Mouse (Mus musculus) cerebellum, postnatal 4 days (tissue): ENCODE results near the gene Fubp3.
A peak's percentile ranks its signal among the peaks of the same experiment; 100 is the strongest.
"Not testable (repeated sequence)": the region's sequence is repeated elsewhere in the genome, so short reads cannot be mapped to it uniquely, and the experiment has no call there.

Experiments used
- DNase-seq, 2 experiments: peaks; one replicate each; pipeline ENCODE4 v3.0.0; 2022; ENCODE audit warnings: low spot score in 2 of 2, mixed read lengths in 1 of 2

Fubp3 gene

DNA sequence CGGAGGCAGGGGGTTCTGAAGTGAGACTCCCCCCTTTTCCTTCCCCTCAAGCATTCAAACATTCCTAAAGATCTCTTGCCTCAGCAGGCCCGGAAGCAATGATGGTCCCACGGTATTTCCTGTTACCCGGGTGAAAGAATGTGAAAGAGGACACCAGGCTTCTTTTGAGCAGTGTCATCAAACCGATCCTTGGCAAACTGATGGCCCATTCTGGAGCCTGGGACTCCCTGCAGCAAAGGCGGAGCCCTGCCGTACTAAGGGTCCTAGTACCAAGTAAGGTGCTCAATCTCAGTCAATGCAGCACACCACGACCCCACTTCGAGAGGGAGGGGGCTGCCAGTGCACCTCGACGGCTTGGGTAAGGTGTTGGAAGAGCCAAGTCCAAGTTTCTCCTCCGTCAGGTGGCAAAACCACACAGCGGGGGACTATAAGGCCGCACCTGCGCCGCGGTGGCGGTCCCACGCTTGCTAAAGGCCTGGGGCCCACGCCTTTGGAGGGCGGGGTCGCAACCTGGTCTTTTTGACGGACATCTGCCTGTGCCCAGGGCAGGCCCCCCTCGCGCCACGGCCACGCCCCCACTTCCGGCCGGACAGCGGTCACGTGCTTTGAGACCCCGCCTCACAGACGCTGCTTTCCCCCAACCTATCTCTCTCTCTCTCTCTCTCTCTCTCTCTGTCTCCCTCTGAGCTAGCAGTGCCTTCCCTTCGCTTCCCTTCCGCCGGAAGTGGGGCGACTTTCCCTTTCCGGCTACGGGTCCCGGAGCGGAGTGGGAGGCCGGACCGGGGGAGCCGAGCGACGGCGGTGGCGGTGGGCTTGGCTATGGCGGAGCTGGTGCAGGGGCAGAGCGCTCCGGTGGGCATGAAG, at the start of gene Fubp3:
Gene Fubp3, plus strand, starts transcription at position 601 of the 864 bp plus-strand sequence.
- DNase-seq = peak; percentile 72 to 89

DNA sequence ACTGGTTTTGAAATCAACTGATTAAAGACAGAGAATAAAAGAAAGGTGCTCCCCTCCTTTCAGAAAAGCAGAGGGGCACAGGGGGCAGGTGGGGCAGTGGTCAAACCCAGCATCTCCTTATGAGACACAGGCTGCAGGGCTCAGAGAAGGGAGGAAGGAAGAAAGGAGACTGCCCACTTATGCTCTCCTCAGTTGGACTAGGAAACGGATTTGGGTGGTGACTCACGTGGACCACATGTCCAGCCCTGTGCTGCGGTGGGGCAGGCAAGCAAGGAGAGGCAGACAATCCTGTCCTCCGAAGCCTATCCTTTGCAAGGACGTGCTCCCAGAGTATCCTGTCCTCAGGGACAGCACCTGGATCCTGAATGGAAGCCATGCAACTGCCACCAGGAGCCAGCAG, 47.8 kb upstream of the Fubp3 start:
- DNase-seq = no peak

DNA sequence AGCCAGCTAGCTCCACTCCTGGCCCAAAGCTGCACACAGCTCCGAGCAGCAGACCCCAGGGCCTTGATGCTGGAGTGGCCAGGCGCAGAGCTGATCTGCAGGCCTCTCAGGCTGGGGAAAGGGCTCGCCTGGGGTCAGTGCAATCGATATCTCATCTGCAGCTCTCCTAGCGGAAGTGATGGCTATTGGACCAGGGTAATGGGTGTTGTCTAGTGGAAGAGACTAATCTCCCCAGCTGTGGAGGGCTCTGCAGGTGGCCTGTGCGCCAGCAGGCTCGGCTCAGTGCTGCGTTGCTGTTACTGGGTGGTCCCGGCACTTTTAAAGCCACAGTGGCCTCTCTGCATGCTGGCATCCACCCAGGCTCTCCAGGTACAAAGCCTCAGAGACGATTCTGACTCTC, 46.7 kb upstream of the Fubp3 start:
- DNase-seq = no peak

DNA sequence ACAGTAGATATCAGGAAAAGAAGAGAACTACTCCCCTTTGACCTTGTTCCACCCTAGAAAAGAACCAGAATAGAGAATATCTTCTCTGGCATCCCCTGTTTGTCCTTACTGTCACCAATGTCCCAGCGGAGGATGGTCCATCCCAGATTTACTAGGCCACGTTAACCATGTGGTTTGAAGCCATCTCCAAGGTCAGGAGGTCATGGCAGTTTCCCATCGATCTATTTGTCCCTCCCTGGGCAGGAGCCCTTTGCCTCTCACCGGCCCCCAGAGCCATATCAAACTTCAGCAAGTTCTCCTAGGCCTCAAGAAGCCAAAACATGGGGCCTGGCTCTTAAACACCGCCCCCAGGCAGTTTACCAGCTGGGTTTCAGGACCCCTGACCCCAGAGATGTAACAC, 42.2 kb upstream of the Fubp3 start:
- DNase-seq = no peak

DNA sequence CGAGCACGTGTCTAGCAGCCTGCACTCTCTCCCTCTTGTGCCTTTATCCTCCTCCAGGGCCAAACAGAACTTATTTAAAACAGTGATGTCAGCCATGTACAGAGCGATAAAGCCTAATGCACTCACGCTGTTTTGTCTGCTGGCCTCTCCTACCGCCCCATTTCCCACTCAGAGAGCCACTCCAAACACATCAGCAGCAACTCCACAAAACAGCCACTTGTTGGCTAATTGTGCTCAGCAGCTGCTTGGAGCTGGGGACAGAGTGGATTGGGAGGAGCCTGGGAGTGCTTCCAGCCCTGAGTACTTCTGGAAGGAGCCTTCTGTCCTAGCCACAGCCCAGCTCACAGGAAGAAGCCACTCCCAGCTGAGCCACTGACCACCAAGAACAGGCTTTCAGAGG, 35.4 kb upstream of the Fubp3 start:
- DNase-seq = no peak

DNA sequence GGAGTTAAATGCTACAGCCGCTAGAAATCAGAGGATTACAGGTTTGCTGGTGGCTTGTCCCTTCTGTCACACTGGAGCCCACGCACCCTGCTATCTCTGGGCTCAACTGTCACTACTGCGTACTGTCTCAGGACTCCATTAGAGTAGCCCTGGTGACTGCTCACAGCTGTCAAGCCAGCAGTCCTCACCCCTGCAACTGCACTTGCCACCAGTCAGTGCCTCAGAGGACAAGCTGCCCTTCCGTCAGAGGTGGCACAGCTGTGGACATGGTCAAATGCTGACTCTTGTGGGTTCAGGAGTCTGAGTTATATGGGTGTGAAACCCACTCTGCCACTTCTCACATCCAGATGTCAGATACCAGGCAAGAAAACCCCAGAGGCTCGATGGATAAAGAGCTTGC, 33.7 kb upstream of the Fubp3 start:
- no peak for DNase-seq

DNA sequence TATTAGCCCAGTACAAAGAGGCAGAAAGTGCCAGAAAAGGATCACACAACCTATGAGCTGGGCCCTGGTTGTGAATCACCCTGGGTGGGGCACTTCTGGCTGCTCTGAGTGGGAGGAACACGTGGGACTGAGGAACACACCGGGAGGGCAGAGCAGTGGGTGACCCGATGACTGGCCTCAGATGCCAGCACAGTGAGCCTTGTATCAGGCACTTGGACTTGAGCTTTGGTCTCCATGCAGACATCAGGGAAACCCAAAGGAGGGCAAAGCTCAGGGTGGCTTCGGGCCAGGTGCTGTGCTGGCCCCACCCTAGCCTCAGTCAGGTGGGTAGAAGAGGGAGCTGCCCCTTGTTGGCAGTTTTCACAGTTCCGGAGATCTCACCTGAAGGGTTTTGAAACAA, 30.9 kb upstream of the Fubp3 start:
- no peak for DNase-seq

DNA sequence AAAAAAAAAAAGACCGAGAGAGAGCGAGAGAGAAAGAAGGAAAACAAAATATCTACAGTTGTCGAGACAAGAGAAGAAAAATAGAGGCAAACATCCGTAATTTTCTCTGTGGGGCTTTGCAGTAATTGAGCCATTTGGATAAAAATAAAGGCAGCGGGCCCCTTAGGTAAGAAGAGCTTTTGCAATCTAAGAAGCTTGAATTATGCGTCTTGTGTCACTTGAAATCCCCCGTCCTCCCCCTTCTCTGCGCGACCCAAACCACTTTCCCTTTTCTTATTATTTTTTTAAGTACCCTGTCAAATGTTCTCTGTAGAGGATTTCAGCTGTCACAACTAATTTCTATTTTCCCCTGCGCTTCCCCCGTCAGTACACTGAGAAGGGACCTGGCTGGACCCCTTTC, 24.7 kb upstream of the Fubp3 start:
- no peak for DNase-seq

DNA sequence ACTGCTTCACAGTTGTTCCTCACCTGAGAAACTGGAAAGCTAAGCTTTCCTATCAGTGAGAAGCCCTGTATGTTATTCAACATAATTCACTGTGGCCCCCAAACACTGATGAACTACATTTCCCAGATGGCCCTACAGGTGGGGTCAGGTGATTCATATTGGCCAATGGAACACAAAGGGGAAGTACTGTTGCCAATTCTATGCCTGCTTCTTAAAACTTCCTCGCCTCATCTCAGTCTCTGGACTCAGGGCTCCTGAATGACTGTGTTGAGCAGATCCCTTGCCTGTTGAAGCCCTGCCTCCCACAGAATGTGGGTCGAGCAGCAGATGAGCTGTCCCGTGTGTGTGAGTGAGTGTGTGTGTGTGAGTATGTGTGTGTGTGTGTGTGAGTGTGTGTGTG, 21.9 kb upstream of the Fubp3 start:
- no peak for DNase-seq

DNA sequence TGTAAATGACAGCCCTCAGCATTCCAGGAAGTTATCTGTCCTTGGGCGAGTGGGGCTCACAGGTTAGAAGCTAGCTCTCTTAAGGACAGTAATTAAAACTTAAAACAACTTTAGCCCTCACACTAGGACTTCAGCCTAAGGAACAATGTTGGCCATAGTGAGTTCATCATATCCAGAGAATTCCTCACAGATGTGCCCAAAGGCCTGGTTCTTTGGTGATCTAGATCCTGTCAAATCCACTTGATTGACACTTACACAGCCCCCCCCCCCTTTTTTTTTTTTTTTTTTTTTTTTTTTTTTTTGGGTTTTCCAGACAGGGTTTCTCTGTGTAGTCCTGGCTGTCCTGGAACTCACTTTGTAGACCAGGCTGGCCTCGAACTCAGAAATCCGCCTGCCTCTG, 21.1 kb upstream of the Fubp3 start:
- not testable (repeated sequence) for DNase-seq

DNA sequence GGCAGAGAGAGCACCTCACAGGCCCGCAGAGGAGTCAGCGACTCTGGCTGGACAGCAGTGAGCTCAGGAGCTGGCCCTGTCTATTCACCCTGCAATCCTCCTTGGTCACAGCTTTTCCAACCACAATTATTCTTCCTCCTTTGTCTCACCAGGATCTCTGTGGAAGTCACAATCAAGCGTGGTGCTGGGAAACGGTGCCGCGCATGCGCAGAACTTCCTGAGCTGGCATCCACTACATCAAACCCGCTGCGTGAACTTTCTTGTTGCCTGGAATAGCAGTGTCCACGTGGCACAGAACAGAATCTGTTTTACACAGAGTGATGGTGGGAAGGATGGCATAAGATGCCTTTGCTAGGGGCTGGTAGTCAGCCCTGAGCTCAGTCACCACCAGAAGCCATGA, 20.5 kb upstream of the Fubp3 start:
- DNase-seq = no peak

DNA sequence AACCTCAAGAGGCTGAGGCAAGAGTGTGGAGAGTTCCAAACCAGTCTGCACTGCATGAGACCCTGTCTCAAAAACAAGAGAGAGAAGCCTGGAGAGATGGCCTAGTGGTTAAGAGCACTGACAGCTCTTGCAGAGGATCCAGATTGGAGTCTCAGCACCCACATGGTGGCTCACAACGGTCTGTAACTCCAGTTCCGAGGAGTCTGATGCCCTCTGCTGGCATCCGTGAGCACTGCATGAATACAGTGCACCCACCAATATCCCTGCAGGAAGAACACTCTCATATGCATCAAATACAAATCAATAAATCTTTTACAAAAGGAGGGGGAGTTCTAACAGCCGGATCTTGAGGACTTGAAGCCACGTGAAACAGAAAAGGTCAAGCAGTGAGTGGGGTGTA, 17.8 kb upstream of the Fubp3 start:
- DNase-seq = no peak

DNA sequence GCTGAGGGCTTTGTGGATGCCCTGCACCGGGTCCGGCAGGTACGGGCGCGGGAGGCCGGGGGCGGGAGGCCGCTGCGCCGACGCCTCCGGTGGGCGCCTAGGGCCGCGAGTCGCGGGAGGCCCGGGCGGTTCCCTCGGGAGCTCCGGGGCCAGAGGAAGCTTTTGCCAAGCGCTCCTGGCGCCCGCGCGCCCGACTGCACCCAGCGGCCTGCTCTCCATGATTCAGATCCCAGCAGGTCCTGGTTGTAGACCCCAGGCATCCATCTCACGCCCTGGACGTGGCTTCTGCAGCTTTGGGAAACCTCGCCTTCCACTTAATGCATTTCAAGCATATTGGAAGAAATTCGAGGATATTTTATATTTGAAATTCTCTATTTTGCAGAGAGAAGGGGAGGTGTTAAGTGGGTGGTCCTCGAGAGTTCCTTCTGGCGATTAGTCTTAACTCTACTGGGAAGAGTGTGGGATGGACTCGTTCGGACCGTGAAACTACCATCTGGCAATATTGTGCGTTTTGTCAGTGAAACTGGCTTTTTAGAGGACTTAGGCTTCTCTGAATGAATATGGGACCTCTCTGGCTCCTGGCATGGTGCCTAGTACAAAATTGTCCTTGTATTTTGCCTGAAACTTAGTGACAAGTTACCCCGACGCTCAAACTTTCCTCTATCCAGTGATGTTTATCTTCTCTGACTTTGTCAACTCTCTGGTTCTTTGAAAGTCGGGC, 624 bp downstream of the Fubp3 start:
- peak in 1 of 2 experiments; percentile 2 for DNase-seq

DNA sequence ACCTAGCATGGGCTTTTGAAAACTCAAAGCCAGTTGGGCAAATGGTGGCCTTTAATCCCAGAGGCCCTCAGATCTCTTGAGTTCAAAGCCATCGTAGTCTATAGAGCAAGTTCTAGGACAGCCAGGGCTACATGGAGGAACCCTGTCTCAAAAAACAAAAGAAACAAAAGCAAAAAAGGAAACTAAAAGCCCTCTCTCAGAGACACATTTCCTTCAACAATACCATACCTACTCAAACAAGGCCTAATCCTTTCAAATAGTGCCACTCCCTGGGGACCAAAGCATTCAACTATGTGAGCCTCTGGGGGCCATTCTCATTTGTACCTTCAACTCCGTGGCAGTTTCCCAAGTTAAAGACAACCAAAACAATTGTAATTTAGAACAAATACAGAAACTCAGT, 9.2 kb downstream of the Fubp3 start:
- DNase-seq = no peak

DNA sequence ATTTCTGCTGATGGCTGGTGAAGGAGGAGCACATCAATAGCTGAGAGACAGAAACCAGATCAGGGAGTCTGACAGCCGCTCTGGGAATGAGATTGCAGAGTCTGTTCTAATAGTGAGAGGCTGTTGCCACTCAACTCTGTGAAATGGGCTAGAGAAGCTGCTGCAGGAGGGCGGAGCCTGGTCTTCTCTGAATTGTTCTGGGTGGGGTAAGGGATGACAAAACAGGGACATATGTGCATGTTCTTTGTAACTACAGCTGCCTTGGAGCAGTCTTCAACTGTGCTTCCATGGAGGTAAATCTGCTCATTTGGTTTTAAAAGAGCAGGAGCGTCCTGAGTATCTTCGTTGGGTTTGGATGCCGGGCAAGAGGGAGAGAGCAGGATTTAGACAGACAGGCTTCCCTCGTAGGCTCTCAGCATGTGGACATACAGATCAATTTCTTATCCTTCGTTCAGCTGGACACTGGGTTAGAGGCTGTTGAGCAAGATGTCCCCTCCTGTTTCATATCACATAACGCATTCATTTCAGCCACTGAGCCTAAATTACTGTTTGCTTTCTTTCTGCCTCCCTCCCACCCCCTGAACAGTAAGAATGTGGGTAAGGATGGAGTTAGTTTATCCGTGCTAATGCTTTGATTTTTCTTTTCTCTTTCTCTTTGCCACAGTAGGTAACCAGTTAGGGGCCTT, 19.5 kb downstream of the Fubp3 start:
- DNase-seq = no peak

DNA sequence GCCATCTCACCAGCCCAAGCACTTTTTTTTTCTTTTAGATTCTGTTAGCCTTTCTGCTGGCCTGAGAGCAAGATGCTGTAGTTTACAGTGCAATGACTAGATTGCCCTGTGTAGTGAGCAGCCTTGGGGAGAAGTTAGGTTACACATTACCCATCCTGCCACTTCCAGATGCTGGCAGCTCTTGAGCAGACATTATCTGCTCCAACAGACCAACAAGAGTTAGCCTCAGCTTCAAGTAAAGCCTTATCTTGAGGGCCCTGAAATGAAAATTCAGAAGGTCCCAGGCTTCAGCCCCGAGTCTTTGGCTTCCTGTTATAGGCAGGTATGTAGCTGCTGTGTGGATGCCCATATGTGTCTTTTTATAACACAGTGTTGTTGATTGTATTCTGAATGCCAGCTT, 35.1 kb downstream of the Fubp3 start:
- DNase-seq = no peak

DNA sequence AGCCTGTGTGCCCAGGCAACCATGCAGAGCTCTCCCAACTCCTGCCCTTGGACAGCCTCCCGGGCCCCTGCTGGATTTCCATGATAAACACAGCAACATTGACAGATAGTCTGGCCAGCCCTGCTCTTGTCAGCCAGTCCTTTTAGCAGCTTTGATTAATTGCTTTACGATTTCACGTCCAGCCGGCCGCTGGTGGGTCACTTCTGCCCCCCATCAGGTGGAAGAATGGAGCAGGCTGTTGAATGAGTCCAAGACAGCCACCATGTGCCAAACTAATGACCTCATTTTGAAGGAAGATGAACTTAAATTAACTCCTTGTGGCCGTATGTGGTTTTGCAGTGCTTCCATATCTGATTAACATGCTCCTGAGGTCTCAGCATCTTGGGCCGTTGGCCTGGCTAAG, 37.4 kb downstream of the Fubp3 start:
- DNase-seq = peak in 1 of 2 experiments; percentile 48

DNA sequence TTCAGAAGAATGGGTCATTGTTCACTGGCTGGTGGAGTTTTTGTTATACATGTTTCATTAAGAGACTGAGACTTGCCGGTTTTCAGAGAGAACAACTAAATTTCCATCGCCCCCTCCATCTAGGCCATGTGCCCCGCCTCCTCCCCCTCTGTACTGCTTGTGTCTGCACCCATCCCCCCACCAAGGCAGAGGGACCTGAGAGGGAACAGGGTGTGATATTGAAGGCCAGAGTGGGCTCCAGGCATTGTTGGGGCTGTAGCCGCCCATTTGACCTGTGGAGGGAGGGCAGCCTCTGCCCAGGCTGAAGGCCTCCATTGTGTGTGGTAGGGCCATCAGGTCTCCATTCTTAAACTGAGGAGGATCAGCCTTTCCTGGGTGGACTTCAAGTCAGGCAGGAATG, 38.5 kb downstream of the Fubp3 start:
- DNase-seq = no peak

DNA sequence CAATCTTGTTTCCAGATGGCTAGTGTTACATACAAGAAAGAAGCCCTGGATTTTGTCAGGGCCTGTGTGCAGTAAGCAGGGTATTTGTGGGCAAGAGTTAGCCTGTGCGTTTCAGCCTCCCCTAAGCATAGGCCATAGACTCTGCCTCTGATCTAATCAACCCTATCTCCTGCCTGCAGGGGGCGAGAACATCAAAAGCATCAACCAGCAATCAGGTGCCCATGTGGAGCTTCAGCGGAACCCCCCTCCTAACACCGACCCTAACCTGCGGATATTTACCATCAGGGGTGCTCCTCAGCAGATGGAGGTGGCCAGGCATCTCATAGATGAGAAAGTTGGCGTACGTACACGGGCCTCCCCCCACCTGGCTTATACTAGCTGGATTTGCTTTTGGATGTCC, 38.9 kb downstream of the Fubp3 start:
- DNase-seq = no peak

DNA sequence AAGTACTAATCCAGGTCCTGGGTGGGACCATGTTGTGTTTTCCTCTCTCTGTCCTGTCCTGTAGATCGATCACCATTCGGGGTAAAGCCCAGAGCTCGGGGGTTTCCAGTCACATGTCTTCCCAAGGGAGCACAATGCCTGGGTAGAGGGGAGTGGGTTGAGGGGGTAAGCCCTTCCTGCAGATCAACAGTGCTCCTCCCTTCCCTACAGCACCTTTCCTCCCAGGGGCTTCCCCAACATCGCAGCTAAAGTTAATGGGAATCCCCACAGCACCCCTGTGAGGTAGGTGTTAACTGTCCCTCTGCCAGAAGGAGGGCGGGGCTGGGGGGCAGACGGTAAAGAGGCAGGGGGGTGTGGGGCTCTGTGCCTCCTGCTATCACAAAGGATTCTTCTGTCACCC, 40.2 kb downstream of the Fubp3 start:
- DNase-seq = no peak

DNA sequence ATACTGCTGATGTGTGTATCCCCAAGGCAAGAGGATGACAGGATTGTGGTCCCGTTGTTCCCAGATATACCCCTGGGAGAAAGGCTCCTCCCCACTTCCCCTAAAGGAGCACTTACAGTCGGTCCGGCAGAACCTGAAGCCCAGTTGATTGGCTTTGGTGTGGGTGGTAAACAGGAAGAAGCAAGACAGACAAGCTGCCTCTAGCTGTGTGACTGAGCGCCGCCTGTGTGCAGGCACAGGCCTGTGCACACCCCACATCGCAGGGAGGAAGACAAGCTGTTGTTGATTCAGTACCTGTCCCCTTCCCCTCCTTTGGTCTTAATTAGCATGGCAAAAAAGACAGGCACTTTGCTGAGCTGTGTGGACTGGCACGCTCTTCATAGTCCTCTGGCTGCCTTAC, 41.3 kb downstream of the Fubp3 start:
- no peak for DNase-seq

DNA sequence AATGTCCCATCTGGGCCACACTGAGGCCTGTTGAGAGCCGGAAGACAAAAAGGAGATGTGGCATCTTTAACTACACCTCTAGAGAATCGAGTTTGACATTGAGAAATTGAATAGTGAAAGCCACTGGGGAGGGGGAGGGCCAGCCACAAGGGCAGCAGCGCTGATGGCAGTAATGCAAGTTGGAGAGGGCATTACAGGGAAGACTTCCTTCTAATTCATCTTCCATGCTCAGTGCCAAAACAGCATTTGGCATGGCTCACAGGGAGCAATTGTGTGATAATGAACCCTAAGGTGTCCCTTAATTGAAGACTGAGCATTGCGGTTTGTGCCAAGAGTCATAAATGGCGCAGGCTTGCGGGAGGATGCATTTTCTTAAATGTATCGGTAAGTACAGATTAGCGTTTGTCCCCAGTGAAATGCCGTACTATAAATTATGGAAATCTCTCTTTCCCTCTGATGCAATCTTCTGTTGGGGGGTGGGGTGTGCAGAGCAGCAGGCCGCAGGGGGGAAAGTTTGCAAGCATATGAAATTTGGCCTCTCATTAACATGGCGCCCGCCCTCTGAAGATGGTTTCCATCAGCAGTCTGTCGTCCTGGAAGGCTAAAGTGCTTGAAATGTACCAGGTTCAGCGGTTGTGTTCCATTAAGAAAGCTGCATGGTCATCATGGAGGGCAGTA, 46.2 kb downstream of the Fubp3 start:
- no peak for DNase-seq
